Mouse (Mus musculus) forebrain, embryonic 10.5 days (tissue): ENCODE measurements around the gene Gm1673. TPM values are rescaled to one million over a fixed set of nuclear protein-coding genes. Genes with fewer than 3 reads are reported as not detected.
A peak's percentile ranks its signal among the peaks of the same experiment; 100 is the strongest.
"Not testable (repeated sequence)": the region's sequence is repeated elsewhere in the genome, so short reads cannot be mapped to it uniquely, and the experiment has no call there.

ENCODE experiments used
- DNase-seq: peaks from one replicate; pipeline ENCODE4 v3.0.0-alpha.2; 2017; ENCODE audit warnings: low spot score; ENCODE audit errors: extremely low spot score
- H3K27ac ChIP-seq: fragments of 300-500 bp; sonication (generic); 2 replicates; pipeline ENCODE4 v1.5.1; 2016; ENCODE audit warnings: mild to moderate bottlenecking
- H3K27me3 ChIP-seq: fragments of 300-500 bp; sonication (generic); 2 replicates; pipeline ENCODE4 v1.6.1; 2016; ENCODE audit warnings: mild to moderate bottlenecking; ENCODE audit not compliant: poor library complexity, severe bottlenecking
- H3K36me3 ChIP-seq: fragments of 300-500 bp; sonication (generic); replicated peaks from 2 replicates; pipeline ENCODE4 v1.6.1; 2016; ENCODE audit warnings: mild to moderate bottlenecking, moderate library complexity
- H3K4me1 ChIP-seq: fragments of 300-500 bp; sonication (generic); 2 replicates; pipeline ENCODE4 v1.6.1; 2016
- H3K4me3 ChIP-seq: fragments of 300-500 bp; sonication (generic); 2 replicates; pipeline ENCODE4 v1.5.1; 2016; ENCODE audit warnings: mild to moderate bottlenecking, moderate library complexity
- H3K9me3 ChIP-seq: fragments of 300-500 bp; sonication (generic); 2 replicates; pipeline ENCODE4 v1.6.1; 2016; ENCODE audit warnings: mild to moderate bottlenecking, moderate library complexity
- WGBS: fragments of 180-500 bp; shearing (Covaris S2); methylation state at CpG from one replicate; pipeline ENCODE4 v1.1.7; 2016; 5-methylcytosine and 5-hydroxymethylcytosine counted together
- polyA plus RNA-seq: library from polyadenylated mRNA; unstranded; fragments of >200 nt; fragmentation: Nextera tagmentation; extraction: Ambion mirVana; gene quantifications from 2 replicates; pipeline ENCODE4 v1.2.1, GENCODE M21; 2016

Gm1673 gene
- 256 and 263 TPM in 2 replicates for polyA plus RNA-seq

GRCm38 (mm10) chr5:33983309-33984121 is at the start of gene Gm1673:
Gene Gm1673, plus strand, starts transcription at chr5:33983433.
- Histone ChIP-seq H3K27me3 (peaks cover 14% of the 10 kb centered on the region; the same call in 1 of the 2 replicates), H3K27ac (peak within 1 kb of the TSS; percentile 96), H3K36me3 (peaks cover 32% of the 10 kb centered on the region), H3K4me1 (peaks cover 39% of the 10 kb centered on the region), H3K9me3 (0 out of 2 replicates have a peak, but pooled peaks cover 5% of the 10 kb centered on the region), H3K4me3 (peak within 1 kb of the TSS; percentile 91)
- WGBS, result under 1% methylated on average over 88 of the region's 88 CpGs
- peak; percentile 88 for DNase-seq

DNA sequence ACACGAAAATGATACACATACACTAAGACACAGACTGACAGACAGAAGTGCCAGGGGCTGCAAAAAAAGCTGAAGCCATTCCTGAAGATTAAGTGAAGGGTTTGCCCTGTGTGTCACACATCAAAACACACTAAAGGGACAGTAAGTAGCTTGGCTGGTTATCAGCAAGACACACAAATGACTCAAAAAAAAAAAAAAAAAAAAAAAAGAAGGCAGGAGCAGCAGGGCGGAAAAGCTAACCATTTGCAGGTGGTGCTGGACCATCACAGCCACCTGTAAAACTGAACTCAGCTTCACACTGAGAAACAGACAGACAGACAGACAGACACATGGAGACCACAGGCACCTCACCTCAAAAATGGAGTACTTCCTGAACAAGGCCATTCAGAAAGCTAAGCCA is 49.2 kb upstream of the Gm1673 start:
- peak overlapping the region; percentile 96; the same call in 1 of the 2 replicates for H3K4me3 ChIP-seq
- H3K36me3 ChIP-seq, result peaks cover 57% of the 10 kb centered on the region
- H3K4me1 ChIP-seq, result peaks cover 28% of the 10 kb centered on the region
- 94% methylated on average over 2 of the region's 2 CpGs for WGBS
- H3K27ac ChIP-seq, result no peak overlapping the region
- H3K27me3 ChIP-seq, result no peaks in the 10 kb centered on the region
- DNase-seq, result no peak
- H3K9me3 ChIP-seq, result peaks cover 30% of the 10 kb centered on the region

DNA sequence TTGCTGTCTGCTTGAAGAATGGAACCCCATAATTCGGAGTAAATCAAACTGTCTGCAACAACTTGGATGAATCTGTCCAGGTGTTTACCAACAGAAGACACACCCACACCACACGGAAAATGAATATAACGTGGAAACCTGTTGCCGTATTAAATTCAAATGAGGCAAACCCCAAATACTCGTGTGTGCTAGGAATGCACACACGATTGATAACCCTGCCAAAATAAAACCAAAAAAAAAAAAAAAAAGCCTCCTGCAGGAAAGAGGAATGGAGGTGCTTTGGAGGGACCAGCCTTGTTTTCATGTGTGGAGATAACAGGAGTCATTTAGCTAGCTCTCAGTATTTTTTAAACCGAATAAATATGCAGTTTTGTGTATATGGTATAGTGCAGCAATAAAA is 48.4 kb upstream of the Gm1673 start:
- peaks cover 57% of the 10 kb centered on the region for H3K36me3 ChIP-seq
- H3K4me1 ChIP-seq, result peaks cover 28% of the 10 kb centered on the region
- WGBS, result 87% methylated on average over 7 of the region's 7 CpGs
- H3K4me3 ChIP-seq, result peak overlapping the region; percentile 96
- H3K9me3 ChIP-seq, result peaks cover 30% of the 10 kb centered on the region
- no peak overlapping the region for H3K27ac ChIP-seq
- no peaks in the 10 kb centered on the region for H3K27me3 ChIP-seq
- DNase-seq, result no peak

DNA sequence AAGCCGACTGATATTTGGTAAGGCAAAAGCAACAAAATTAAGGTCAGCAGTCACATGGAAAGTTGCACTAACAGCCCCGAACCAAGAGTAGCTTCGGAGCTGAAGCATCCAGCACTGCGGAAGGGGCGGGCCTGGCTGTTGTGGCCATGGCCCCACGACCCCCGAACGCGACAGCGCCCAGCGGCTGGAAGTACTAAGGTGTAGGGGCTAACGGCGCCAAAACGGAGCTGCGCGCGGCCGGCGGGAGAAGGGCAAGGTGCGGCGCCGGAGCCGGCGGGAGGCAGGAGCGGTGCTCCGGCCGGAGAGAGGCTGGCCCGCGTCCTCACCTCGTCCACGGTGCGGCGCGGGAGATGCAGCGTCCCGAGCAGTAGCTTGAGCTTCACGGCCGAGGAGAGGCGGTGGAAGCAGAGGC is 47.5 kb upstream of the Gm1673 start:
- peak overlapping the region; percentile 95 for H3K27ac ChIP-seq
- DNase-seq, result no peak
- WGBS, result under 1% methylated on average over 39 of the region's 39 CpGs
- H3K9me3 ChIP-seq, result peaks cover 31% of the 10 kb centered on the region
- peak overlapping the region; percentile 96 for H3K4me3 ChIP-seq
- H3K4me1 ChIP-seq, result peaks cover 28% of the 10 kb centered on the region
- no peaks in the 10 kb centered on the region for H3K27me3 ChIP-seq
- H3K36me3 ChIP-seq, result peaks cover 58% of the 10 kb centered on the region

DNA sequence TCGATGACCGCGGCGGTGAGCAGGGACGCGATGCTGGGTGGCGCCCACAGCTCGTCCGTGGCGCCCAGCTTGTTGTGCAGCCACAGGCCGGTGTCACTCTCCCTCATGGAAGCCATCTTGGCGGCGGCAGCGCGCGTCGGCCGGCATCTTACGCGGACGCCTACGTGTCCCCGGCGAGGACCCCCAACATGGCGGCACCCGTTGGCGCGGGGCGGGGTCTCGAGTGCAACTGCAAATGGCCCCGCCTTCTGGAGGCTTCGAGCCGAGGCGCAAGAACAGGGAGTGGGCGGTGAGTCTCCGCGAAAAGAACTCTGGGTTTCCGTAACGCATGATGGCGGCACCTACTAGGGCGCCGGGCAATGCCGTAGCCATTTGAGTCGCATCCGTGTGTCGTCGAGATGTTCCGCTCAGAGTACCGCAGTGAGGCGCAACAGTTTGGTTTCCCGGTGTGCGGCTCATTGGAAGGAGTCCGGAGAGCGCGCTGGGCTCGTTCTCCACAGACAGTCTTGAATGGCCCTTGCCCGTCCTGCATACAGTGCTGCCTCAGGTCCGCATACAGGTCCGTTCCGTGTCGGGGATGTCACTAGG is 47.0 kb upstream of the Gm1673 start, which contains the start of gene Nelfa:
Gene Nelfa (minus strand): TSS at position 294 of the 588 bp plus-strand sequence.
- peak; percentile 97 for DNase-seq
- H3K27me3 ChIP-seq, result no peaks in the 10 kb centered on the region
- H3K36me3 ChIP-seq, result peaks cover 54% of the 10 kb centered on the region
- WGBS, result under 1% methylated on average over 61 of the region's 61 CpGs
- H3K4me1 ChIP-seq, result peaks cover 28% of the 10 kb centered on the region
- peak within 1 kb of the TSS; percentile 96 for H3K4me3 ChIP-seq
- peaks cover 36% of the 10 kb centered on the region for H3K9me3 ChIP-seq
- peak within 1 kb of the TSS; percentile 95 for H3K27ac ChIP-seq

DNA sequence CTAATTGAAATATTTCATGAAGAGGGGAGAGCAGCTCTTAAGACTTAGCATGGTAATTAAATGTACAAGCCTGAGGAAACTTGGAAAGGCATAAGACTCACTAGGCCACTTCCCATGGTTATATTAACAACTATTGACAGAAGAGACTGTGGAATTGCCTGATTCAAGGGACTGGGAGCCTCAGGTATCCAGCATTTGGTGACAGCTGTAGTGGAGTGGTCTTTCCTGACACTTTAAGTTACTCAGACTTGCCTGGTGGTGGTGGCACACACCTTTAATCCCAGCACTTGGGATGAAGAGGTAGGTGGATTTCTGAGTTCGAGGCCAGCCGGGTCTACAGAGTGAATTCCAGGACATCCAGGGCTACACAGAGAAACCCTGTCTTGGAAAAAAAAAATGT is 46.0 kb upstream of the Gm1673 start:
- DNase-seq, result no peak
- H3K27me3 ChIP-seq, result no peaks in the 10 kb centered on the region
- 96% methylated on average over 2 of the region's 2 CpGs for WGBS

DNA sequence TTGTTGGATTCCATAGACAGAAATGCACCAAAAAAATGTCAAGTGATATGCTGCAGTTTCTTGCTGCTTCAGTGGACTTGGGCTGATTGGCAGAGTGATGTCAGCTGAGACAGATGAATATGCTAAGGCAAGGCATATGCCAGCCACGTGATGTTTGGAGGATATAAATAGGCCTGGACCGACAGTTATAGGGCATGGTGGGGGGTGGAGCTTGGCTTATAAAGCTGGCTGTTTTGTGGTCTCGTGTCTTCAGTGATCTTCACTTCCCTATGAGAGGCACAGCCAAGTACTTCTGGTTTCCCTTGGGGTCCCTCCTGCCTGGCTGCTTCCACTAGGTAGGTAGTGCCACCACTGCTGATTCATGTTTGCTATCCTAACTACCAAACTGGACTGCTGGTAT is 44.8 kb upstream of the Gm1673 start:
- no peak overlapping the region for H3K4me3 ChIP-seq
- no peak for DNase-seq
- peaks cover 35% of the 10 kb centered on the region for H3K36me3 ChIP-seq
- no peak overlapping the region for H3K27ac ChIP-seq
- H3K27me3 ChIP-seq, result no peaks in the 10 kb centered on the region
- peaks cover 28% of the 10 kb centered on the region for H3K4me1 ChIP-seq
- H3K9me3 ChIP-seq, result peaks cover 54% of the 10 kb centered on the region
- WGBS, result 87% methylated on average over 3 of the region's 3 CpGs

More for the DNA sequence above, 46.0 kb upstream of the Gm1673 start:
- H3K9me3 ChIP-seq, result peaks cover 42% of the 10 kb centered on the region
- peaks cover 28% of the 10 kb centered on the region for H3K4me1 ChIP-seq
- H3K4me3 ChIP-seq, result peak overlapping the region; percentile 96
- peaks cover 44% of the 10 kb centered on the region for H3K36me3 ChIP-seq
- no peak overlapping the region for H3K27ac ChIP-seq

DNA sequence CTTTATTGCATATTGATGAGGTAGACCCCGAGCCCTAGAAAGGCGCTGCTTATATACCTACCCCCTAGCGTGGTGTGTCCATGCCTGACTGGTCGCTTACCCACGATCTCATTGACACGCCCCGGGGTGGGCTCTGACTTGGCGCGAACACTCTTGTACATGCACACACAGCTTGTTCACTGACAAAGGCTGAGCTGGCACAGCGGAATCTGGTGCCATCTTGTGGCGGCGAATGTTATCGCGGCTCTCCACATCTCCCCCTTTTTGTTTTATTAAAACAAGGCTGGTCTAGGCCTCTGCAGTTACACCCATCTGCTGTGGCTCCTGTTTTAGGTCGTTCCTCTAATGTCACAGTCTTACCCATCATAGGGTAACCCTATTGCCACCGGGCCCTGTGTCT is 36.2 kb upstream of the Gm1673 start:
- not testable (repeated sequence) for H3K27ac ChIP-seq

GRCm38 (mm10) chr5:33948314-33948713 is 34.9 kb upstream of the Gm1673 start:
- no peak overlapping the region for H3K4me3 ChIP-seq
- WGBS, result 91% methylated on average over 4 of the region's 4 CpGs
- no peaks in the 10 kb centered on the region for H3K36me3 ChIP-seq
- H3K4me1 ChIP-seq, result no peaks in the 10 kb centered on the region
- H3K27ac ChIP-seq, result no peak overlapping the region
- peaks cover 44% of the 10 kb centered on the region for H3K9me3 ChIP-seq
- no peaks in the 10 kb centered on the region for H3K27me3 ChIP-seq
- DNase-seq, result no peak

More for the DNA sequence above, 36.2 kb upstream of the Gm1673 start:
- H3K4me3 ChIP-seq, DNase-seq, H3K36me3 ChIP-seq, H3K4me1 ChIP-seq, H3K27me3 ChIP-seq: not testable (repeated sequence)
- peaks cover 50% of the 10 kb centered on the region for H3K9me3 ChIP-seq
- WGBS, result 82% methylated on average over 16 of the region's 16 CpGs

GRCm38 (mm10) chr5:33953471-33954185 is 29.6 kb upstream of the Gm1673 start:
- Histone ChIP-seq H3K4me1 (no peaks in the 10 kb centered on the region), H3K4me3 (no peak overlapping the region), H3K9me3 (peaks cover 27% of the 10 kb centered on the region), H3K36me3 (no peaks in the 10 kb centered on the region), H3K27me3 (no peaks in the 10 kb centered on the region), H3K27ac (no peak overlapping the region)
- WGBS, result 86% methylated on average over 17 of the region's 17 CpGs
- no peak for DNase-seq

- Histone ChIP-seq H3K27ac (no peak overlapping the region), H3K4me1 (no peaks in the 10 kb centered on the region), H3K36me3 (no peaks in the 10 kb centered on the region), H3K27me3 (no peaks in the 10 kb centered on the region), H3K9me3 (peaks cover 34% of the 10 kb centered on the region), H3K4me3 (no peak overlapping the region)
- 36% methylated on average over 10 of the region's 10 CpGs for WGBS
- peak; percentile 59 for DNase-seq
Measured at GRCm38 (mm10) chr5:33954354-33954753, 28.9 kb upstream of the Gm1673 start.

- no peak for DNase-seq
- H3K27me3 ChIP-seq, result no peaks in the 10 kb centered on the region
- no peak overlapping the region for H3K27ac ChIP-seq
- peaks cover 34% of the 10 kb centered on the region for H3K9me3 ChIP-seq
- H3K36me3 ChIP-seq, result no peaks in the 10 kb centered on the region
- no peak overlapping the region for H3K4me3 ChIP-seq
- H3K4me1 ChIP-seq, result no peaks in the 10 kb centered on the region
- WGBS, result 92% methylated on average over 4 of the region's 4 CpGs
Measured at GRCm38 (mm10) chr5:33955868-33956267, 27.4 kb upstream of the Gm1673 start.
